Mouse (Mus musculus) heart, embryonic 12.5 days (tissue): Measurements from ENCODE around the gene Slc46a2. TPM values are rescaled to one million over a fixed set of nuclear protein-coding genes. Genes with fewer than 3 reads are reported as not detected.

Source experiments
- polyA plus RNA-seq: library from polyadenylated mRNA; unstranded; fragments of >200 nt; fragmentation: Nextera tagmentation; extraction: Ambion mirVana; gene quantifications from 2 replicates; pipeline ENCODE4 v1.2.1, GENCODE M21; 2016

The Slc46a2 gene
- polyA plus RNA-seq, 1 experiment from 2014 or later, result not detected

Other genes with a start within 250 kb of the Slc46a2 start
- 43.9 and 47.1 TPM in 2 replicates for gene Inip, start 113.5 kb downstream of the Slc46a2 start, polyA plus RNA-seq
- gene Snx30, start 109.2 kb downstream of the Slc46a2 start, polyA plus RNA-seq, result 7.5 and 8.6 TPM in 2 replicates
- not detected in 2 replicates for gene Mup4, start 45.7 kb upstream of the Slc46a2 start, polyA plus RNA-seq
- gene Mup6, start 49.2 kb upstream of the Slc46a2 start, polyA plus RNA-seq, result not detected in 2 replicates
- not detected in 2 replicates for gene Mup7, start 155.4 kb upstream of the Slc46a2 start, polyA plus RNA-seq
- gene Mup2, start 239.2 kb upstream of the Slc46a2 start, polyA plus RNA-seq, result not detected in 2 replicates